Mouse (Mus musculus): ENCODE results near the gene Atp5e. TPM values are rescaled to one million over a fixed set of nuclear protein-coding genes. Genes with fewer than 3 reads are reported as not detected.
A peak's percentile ranks its signal among the peaks of the same experiment; 100 is the strongest.

Atp5e gene
- total RNA-seq (2014; rRNA removed) (469 and 519 TPM in 2 replicates), polyA plus RNA-seq (2012; rRNA removed) (502 and 633 TPM in 2 replicates)

DNA sequence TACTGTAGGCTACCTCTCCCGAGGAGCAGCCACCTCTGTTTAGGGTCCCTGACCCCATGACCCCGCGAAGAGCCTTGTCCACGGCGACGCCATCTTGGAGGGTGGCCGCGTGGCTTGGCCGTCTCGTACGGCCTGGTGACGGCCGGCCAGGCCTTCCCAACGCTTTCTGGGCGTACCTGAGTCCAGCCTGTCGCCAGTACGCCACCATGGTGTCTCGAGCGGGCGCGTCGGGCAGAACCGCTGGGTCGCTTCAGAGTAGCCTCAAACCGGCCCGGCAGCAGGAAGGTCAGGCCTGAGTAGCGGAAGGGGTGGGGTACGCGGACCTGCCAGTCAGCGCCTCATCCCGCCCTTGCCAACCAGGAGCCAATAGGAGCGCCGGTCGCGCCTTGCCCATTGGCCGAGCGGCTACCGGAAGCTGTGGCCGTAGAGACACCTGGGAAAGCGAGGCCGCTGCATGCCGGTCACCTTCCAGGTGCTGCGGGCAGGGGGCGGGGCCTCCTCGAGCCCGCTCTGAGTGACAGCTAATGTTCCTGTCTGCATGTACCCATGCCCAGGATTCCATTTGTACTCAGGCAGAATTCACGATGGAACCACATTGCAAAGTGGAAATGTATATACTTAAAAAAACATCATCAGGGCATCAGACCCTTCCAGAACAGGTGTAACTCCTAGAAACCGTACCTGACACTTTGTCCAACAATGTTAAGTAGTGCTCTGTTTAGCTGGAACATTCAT lies at the start of gene Atp5e:
Gene Atp5e (minus strand): TSS at position 317 of the 735 bp plus-strand sequence.
- Histone ChIP-seq H3K4me1 (ENCODE audit: control insufficient read depth, insufficient read depth, low read length) (no peaks in the 10 kb centered on the region), H3K36me3 (ENCODE audit: control insufficient read depth, insufficient read depth, low read length) (peaks cover 23% of the 10 kb centered on the region), H3K27me3 (ENCODE audit: control insufficient read depth, insufficient read depth, low read length) (no peaks in the 10 kb centered on the region), H3K79me2 (ENCODE audit: control insufficient read depth, insufficient read depth, low read length) (peaks cover 7% of the 10 kb centered on the region; the same call in 1 of the 2 replicates), H3K9ac (ENCODE audit: low read depth, low read length) (peak within 1 kb of the TSS; percentile 93), H3K27ac (replicated peaks; ENCODE audit: insufficient read depth, low read depth, low read length) (peak within 1 kb of the TSS; percentile 88), H3K4me3 (ENCODE audit: insufficient read depth, low read depth, low read length) (peak within 1 kb of the TSS; percentile 87)
- 2% methylated on average over 48 of the region's 48 CpGs for WGBS
- peak; percentile 90 for DNase-seq (ENCODE audit: extremely low read depth, low read depth, low spot score)
- TF ChIP-seq CTCF (IDR thresholded peaks at IDR 0.05; ENCODE audit: low read depth, low read length) (no peak), POLR2A (IDR thresholded peaks at IDR 0.05; ENCODE audit: extremely low read depth, insufficient read depth, low read length) (peak; percentile 51; the same call in 1 of the 2 replicates)

GRCm38 (mm10) chr2:174509825-174510224 lies 45.9 kb upstream of the Atp5e start:
- no peaks in the 10 kb centered on the region for H3K27me3 ChIP-seq (ENCODE audit: control insufficient read depth, insufficient read depth, low read length)
- H3K27ac ChIP-seq (replicated peaks; ENCODE audit: insufficient read depth, low read depth, low read length): no peak overlapping the region
- no peaks in the 10 kb centered on the region for H3K36me3 ChIP-seq (ENCODE audit: control insufficient read depth, insufficient read depth, low read length)
- no peak overlapping the region for H3K4me3 ChIP-seq (ENCODE audit: insufficient read depth, low read depth, low read length)
- H3K79me2 ChIP-seq (ENCODE audit: control insufficient read depth, insufficient read depth, low read length): no peaks in the 10 kb centered on the region
- no peak for TF ChIP-seq POLR2A (IDR thresholded peaks at IDR 0.05; ENCODE audit: extremely low read depth, insufficient read depth, low read length)
- TF ChIP-seq CTCF (IDR thresholded peaks at IDR 0.05; ENCODE audit: low read depth, low read length): no peak
- no peak for DNase-seq (ENCODE audit: extremely low read depth, low read depth, low spot score)
- H3K9ac ChIP-seq (ENCODE audit: low read depth, low read length): no peak overlapping the region
- H3K4me1 ChIP-seq (ENCODE audit: control insufficient read depth, insufficient read depth, low read length): no peaks in the 10 kb centered on the region
- 88% methylated on average over 8 of the region's 8 CpGs for WGBS

GRCm38 (mm10) chr2:174507998-174508397 lies 44.1 kb upstream of the Atp5e start:
- TF ChIP-seq CTCF (IDR thresholded peaks at IDR 0.05; ENCODE audit: low read depth, low read length) (no peak), POLR2A (IDR thresholded peaks at IDR 0.05; ENCODE audit: extremely low read depth, insufficient read depth, low read length) (no peak)
- 90% methylated on average over 4 of the region's 4 CpGs for WGBS
- Histone ChIP-seq H3K27ac (replicated peaks; ENCODE audit: insufficient read depth, low read depth, low read length) (no peak overlapping the region), H3K9ac (ENCODE audit: low read depth, low read length) (no peak overlapping the region), H3K4me1 (ENCODE audit: control insufficient read depth, insufficient read depth, low read length) (no peaks in the 10 kb centered on the region), H3K4me3 (ENCODE audit: insufficient read depth, low read depth, low read length) (no peak overlapping the region), H3K79me2 (ENCODE audit: control insufficient read depth, insufficient read depth, low read length) (no peaks in the 10 kb centered on the region), H3K27me3 (ENCODE audit: control insufficient read depth, insufficient read depth, low read length) (no peaks in the 10 kb centered on the region), H3K36me3 (ENCODE audit: control insufficient read depth, insufficient read depth, low read length) (no peaks in the 10 kb centered on the region)
- DNase-seq (ENCODE audit: extremely low read depth, low read depth, low spot score): no peak

GRCm38 (mm10) chr2:174502831-174503460 lies 39.0 kb upstream of the Atp5e start:
- no peak for DNase-seq (ENCODE audit: extremely low read depth, low read depth, low spot score)

DNA sequence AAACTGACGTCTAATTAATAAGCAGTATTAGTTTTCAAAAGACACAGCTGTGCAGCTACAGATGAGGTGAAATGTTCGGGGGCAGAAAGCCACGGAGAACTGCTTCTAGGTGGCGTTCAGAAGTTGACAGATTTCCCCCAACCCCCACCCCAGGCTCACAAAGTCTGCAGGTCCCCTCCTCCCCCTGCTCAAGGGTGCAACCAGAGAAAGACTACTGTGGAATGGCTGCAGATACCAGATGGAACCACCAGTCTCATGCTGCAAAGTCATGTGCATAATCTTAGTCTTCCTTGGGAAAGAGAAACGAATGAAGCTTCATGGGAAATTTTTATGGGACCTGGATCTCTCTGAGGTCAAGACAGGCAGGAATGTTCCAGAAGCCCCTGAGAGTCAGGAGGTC lies 38.4 kb upstream of the Atp5e start:
- no peak for TF ChIP-seq CTCF (IDR thresholded peaks at IDR 0.05; ENCODE audit: low read depth, low read length)
- no peak for TF ChIP-seq POLR2A (IDR thresholded peaks at IDR 0.05; ENCODE audit: extremely low read depth, insufficient read depth, low read length)
- 69% methylated on average over 5 of the region's 5 CpGs for WGBS

More at GRCm38 (mm10) chr2:174502831-174503460, 39.0 kb upstream of the Atp5e start:
- TF ChIP-seq POLR2A (IDR thresholded peaks at IDR 0.05; ENCODE audit: extremely low read depth, insufficient read depth, low read length) (no peak), CTCF (IDR thresholded peaks at IDR 0.05; ENCODE audit: low read depth, low read length) (no peak)
- no peak overlapping the region for H3K4me3 ChIP-seq (ENCODE audit: insufficient read depth, low read depth, low read length)
- H3K27ac ChIP-seq (replicated peaks; ENCODE audit: insufficient read depth, low read depth, low read length): no peak overlapping the region
- H3K27me3 ChIP-seq (ENCODE audit: control insufficient read depth, insufficient read depth, low read length): no peaks in the 10 kb centered on the region
- no peaks in the 10 kb centered on the region for H3K79me2 ChIP-seq (ENCODE audit: control insufficient read depth, insufficient read depth, low read length)
- H3K9ac ChIP-seq (ENCODE audit: low read depth, low read length): no peak overlapping the region
- 86% methylated on average over 25 of the region's 25 CpGs for WGBS
- H3K36me3 ChIP-seq (ENCODE audit: control insufficient read depth, insufficient read depth, low read length): no peaks in the 10 kb centered on the region
- peaks cover 6% of the 10 kb centered on the region; the same call in 1 of the 2 replicates for H3K4me1 ChIP-seq (ENCODE audit: control insufficient read depth, insufficient read depth, low read length)

More for the DNA sequence above, 38.4 kb upstream of the Atp5e start:
- no peaks in the 10 kb centered on the region for H3K36me3 ChIP-seq (ENCODE audit: control insufficient read depth, insufficient read depth, low read length)
- no peak overlapping the region for H3K4me3 ChIP-seq (ENCODE audit: insufficient read depth, low read depth, low read length)
- peaks cover 6% of the 10 kb centered on the region; the same call in 1 of the 2 replicates for H3K4me1 ChIP-seq (ENCODE audit: control insufficient read depth, insufficient read depth, low read length)
- H3K9ac ChIP-seq (ENCODE audit: low read depth, low read length): no peak overlapping the region
- no peak for DNase-seq (ENCODE audit: extremely low read depth, low read depth, low spot score)
- H3K79me2 ChIP-seq (ENCODE audit: control insufficient read depth, insufficient read depth, low read length): no peaks in the 10 kb centered on the region
- H3K27me3 ChIP-seq (ENCODE audit: control insufficient read depth, insufficient read depth, low read length): no peaks in the 10 kb centered on the region
- H3K27ac ChIP-seq (replicated peaks; ENCODE audit: insufficient read depth, low read depth, low read length): no peak overlapping the region
